Mouse (Mus musculus): ENCODE measurements at regions not wholly inside any gene's neighbourhood (a gene's known extent, or its start where the extent isn't known, plus 50 kb on each side); places are given as distances from the start of the nearest gene placed in this dataset.

DNA sequence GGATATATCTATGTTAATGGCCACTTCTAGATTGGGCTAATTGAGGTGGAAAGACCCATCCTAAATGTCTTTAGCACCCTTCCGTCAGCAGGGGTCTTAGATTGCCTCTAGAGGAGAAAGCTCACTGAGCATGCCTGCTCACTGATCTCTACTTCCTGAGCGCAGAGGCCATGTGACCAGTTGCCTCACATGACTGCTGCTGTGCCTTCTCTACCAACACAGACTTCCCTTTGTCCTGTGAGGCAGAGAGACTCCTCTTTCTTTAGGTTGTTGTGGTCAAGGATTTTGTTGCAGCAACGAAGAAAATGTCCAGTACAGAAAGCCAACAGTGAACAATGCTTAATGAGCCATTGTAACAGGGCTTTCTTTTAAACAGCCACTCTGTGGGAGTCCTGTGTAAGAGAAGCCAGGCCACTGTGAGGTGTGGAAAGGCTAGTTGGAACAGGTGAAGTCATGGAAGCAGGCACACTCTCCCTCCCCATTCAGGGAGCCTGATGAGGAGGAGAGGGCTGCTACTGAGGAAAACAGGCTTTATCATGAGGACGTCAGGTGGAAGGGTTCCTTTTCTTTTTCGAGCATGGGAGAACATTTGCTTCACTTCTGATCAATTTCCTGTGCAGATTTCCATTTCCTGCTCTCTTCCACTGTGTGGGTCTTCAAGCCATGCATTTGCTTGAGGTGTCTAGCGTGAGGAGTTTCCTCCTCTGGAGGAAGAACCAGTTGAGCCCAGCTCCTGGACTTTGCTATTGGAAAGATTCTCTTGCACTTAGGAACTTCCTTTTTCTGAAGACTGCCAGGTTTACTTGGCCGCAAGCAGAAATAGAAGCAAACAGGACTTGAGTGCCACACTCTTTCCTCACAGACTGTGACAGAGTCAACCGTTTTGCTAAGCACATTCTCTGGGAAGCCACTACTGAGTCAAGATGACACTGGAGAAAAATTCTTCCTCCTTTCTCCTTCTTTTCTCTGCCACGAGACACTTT is 290.7 kb upstream of the Adgrl2 start:
- Histone ChIP-seq H3K4me2 (replicated peaks; ENCODE audit: low read depth, low read length) (no peak overlapping the region), H3K9me3 (ENCODE audit: low read length) (no peaks in the 10 kb centered on the region), H3K4me3 (ENCODE audit: low read depth, low read length) (no peak overlapping the region), H3K4me1 (ENCODE audit: insufficient read depth, low read depth, low read length) (no peaks in the 10 kb centered on the region), H3K9ac (replicated peaks; ENCODE audit: low read depth) (no peak overlapping the region), H3K27me3 (replicated peaks; ENCODE audit: insufficient read depth, low read length) (no peaks in the 10 kb centered on the region), H3K27ac (ENCODE audit: low read length) (no peak overlapping the region), H3K36me3 (ENCODE audit: insufficient read depth, low read length) (no peaks in the 10 kb centered on the region)
- DNase-seq (ENCODE audit: low spot score) (peak; percentile 32), ATAC-seq (no peak)
- no peak for TF ChIP-seq EP300 (IDR thresholded peaks at IDR 0.05)
- TF ChIP-seq CTCF (IDR thresholded peaks at IDR 0.05): no peak
- WGBS: 72% methylated on average over 9 of the region's 9 CpGs

DNA sequence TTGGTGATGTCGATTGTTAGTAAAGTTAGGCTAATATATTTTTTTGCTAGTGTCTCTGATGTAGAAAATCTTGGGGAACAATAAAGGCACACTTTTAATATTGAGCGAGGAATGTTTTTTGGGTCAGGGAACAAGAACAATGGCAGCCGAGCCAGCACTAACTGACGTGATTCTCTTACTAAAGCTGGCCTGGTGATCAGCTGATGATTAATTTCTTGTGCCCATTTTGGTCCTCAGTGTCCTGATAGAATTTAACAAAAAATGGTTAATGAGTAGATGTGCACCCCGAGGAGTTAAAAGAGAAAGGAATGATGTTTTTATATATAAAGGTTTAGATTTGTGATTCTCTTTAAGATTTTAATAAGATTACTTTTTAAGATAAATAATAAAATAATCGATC is 289.0 kb upstream of the Adgrl2 start:
- Histone ChIP-seq H3K36me3 (ENCODE audit: insufficient read depth, low read length) (no peaks in the 10 kb centered on the region), H3K4me3 (ENCODE audit: low read depth, low read length) (no peak overlapping the region), H3K27ac (ENCODE audit: low read length) (no peak overlapping the region), H3K9ac (replicated peaks; ENCODE audit: low read depth) (no peak overlapping the region), H3K4me1 (ENCODE audit: insufficient read depth, low read depth, low read length) (no peaks in the 10 kb centered on the region), H3K9me3 (ENCODE audit: low read length) (no peaks in the 10 kb centered on the region), H3K27me3 (replicated peaks; ENCODE audit: insufficient read depth, low read length) (no peaks in the 10 kb centered on the region), H3K4me2 (replicated peaks; ENCODE audit: low read depth, low read length) (no peak overlapping the region)
- ATAC-seq (no peak), DNase-seq (ENCODE audit: low spot score) (no peak)
- no peak for TF ChIP-seq CTCF (IDR thresholded peaks at IDR 0.05)
- no peak for TF ChIP-seq EP300 (IDR thresholded peaks at IDR 0.05)
- 86% methylated on average over 6 of the region's 6 CpGs for WGBS

DNA sequence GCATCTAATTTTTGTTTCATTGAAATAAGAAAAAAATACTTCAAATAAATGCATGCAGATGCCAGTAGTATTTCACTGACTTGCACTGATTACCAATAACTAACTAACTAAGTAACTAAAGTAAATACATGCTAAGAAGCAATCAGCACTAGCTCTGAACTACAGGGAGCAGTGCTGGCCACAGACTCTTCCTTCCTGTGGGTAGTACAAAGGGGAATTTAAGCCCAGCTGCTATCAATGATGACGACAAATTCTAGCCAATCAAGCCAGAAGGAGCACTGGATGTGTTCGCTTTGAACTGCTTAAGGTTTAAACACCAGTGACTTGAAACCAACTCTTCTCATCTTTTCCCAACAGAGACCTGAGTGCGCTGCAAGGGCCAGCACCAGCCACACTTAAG is 287.5 kb upstream of the Adgrl2 start:
- no peaks in the 10 kb centered on the region for H3K27me3 ChIP-seq (replicated peaks; ENCODE audit: insufficient read depth, low read length)
- no peaks in the 10 kb centered on the region for H3K9me3 ChIP-seq (ENCODE audit: low read length)
- H3K36me3 ChIP-seq (ENCODE audit: insufficient read depth, low read length): no peaks in the 10 kb centered on the region
- H3K4me3 ChIP-seq (ENCODE audit: low read depth, low read length): no peak overlapping the region
- ATAC-seq: no peak
- no peak overlapping the region for H3K4me2 ChIP-seq (replicated peaks; ENCODE audit: low read depth, low read length)
- H3K27ac ChIP-seq (ENCODE audit: low read length): no peak overlapping the region
- 58% methylated on average over 3 of the region's 3 CpGs for WGBS
- TF ChIP-seq CTCF (IDR thresholded peaks at IDR 0.05) (no peak), EP300 (IDR thresholded peaks at IDR 0.05) (no peak)
- no peak for DNase-seq (ENCODE audit: low spot score)
- no peaks in the 10 kb centered on the region for H3K4me1 ChIP-seq (ENCODE audit: insufficient read depth, low read depth, low read length)
- no peak overlapping the region for H3K9ac ChIP-seq (replicated peaks; ENCODE audit: low read depth)

GRCm38 (mm10) chr3:149275478-149276132 is 285.2 kb upstream of the Adgrl2 start:
- Histone ChIP-seq H3K9ac (replicated peaks; ENCODE audit: low read depth) (no peak overlapping the region), H3K36me3 (ENCODE audit: insufficient read depth, low read length) (no peaks in the 10 kb centered on the region), H3K27me3 (replicated peaks; ENCODE audit: insufficient read depth, low read length) (no peaks in the 10 kb centered on the region), H3K4me1 (ENCODE audit: insufficient read depth, low read depth, low read length) (no peaks in the 10 kb centered on the region), H3K4me2 (replicated peaks; ENCODE audit: low read depth, low read length) (no peak overlapping the region), H3K4me3 (ENCODE audit: low read depth, low read length) (no peak overlapping the region), H3K9me3 (ENCODE audit: low read length) (no peaks in the 10 kb centered on the region), H3K27ac (ENCODE audit: low read length) (no peak overlapping the region)
- TF ChIP-seq CTCF (IDR thresholded peaks at IDR 0.05): no peak
- no peak for TF ChIP-seq EP300 (IDR thresholded peaks at IDR 0.05)
- DNase-seq (ENCODE audit: low spot score) (no peak), ATAC-seq (no peak)
- 53% methylated on average over 6 of the region's 6 CpGs for WGBS

GRCm38 (mm10) chr3:149274987-149275386 is 284.6 kb upstream of the Adgrl2 start:
- no peak for ATAC-seq

GRCm38 (mm10) chr3:149273993-149274692 is 283.8 kb upstream of the Adgrl2 start:
- H3K9me3 ChIP-seq (ENCODE audit: low read length): no peaks in the 10 kb centered on the region
- H3K27ac ChIP-seq (ENCODE audit: low read length): no peak overlapping the region
- 46% methylated on average over 12 of the region's 12 CpGs for WGBS
- no peaks in the 10 kb centered on the region for H3K36me3 ChIP-seq (ENCODE audit: insufficient read depth, low read length)
- no peak for DNase-seq (ENCODE audit: low spot score)
- no peak overlapping the region for H3K9ac ChIP-seq (replicated peaks; ENCODE audit: low read depth)
- no peaks in the 10 kb centered on the region for H3K27me3 ChIP-seq (replicated peaks; ENCODE audit: insufficient read depth, low read length)
- TF ChIP-seq EP300 (IDR thresholded peaks at IDR 0.05) (no peak), CTCF (IDR thresholded peaks at IDR 0.05) (no peak)
- ATAC-seq: no peak
- no peaks in the 10 kb centered on the region for H3K4me1 ChIP-seq (ENCODE audit: insufficient read depth, low read depth, low read length)
- no peak overlapping the region for H3K4me3 ChIP-seq (ENCODE audit: low read depth, low read length)
- H3K4me2 ChIP-seq (replicated peaks; ENCODE audit: low read depth, low read length): no peak overlapping the region

More at GRCm38 (mm10) chr3:149274987-149275386, 284.6 kb upstream of the Adgrl2 start:
- Histone ChIP-seq H3K9ac (replicated peaks; ENCODE audit: low read depth) (no peak overlapping the region), H3K9me3 (ENCODE audit: low read length) (no peaks in the 10 kb centered on the region), H3K4me2 (replicated peaks; ENCODE audit: low read depth, low read length) (no peak overlapping the region), H3K27ac (ENCODE audit: low read length) (no peak overlapping the region), H3K4me1 (ENCODE audit: insufficient read depth, low read depth, low read length) (no peaks in the 10 kb centered on the region), H3K36me3 (ENCODE audit: insufficient read depth, low read length) (no peaks in the 10 kb centered on the region), H3K4me3 (ENCODE audit: low read depth, low read length) (no peak overlapping the region), H3K27me3 (replicated peaks; ENCODE audit: insufficient read depth, low read length) (no peaks in the 10 kb centered on the region)
- TF ChIP-seq CTCF (IDR thresholded peaks at IDR 0.05): no peak
- TF ChIP-seq EP300 (IDR thresholded peaks at IDR 0.05): no peak
- DNase-seq (ENCODE audit: low spot score): no peak
- 89% methylated on average over 5 of the region's 5 CpGs for WGBS

Data from lung, postnatal 0 days (tissue).